Mouse (Mus musculus) heart, embryonic 10.5 days (tissue): ENCODE measurements around the gene Spib. TPM values are rescaled to one million over a fixed set of nuclear protein-coding genes. Genes with fewer than 3 reads are reported as not detected.

ENCODE experiments used
- DNase-seq: peaks from one replicate; pipeline ENCODE4 v3.0.0-alpha.2; 2017; ENCODE audit warnings: low spot score
- H3K27ac ChIP-seq: fragments of 300-500 bp; sonication (generic); 2 replicates; pipeline ENCODE4 v1.5.1; 2016; ENCODE audit warnings: mild to moderate bottlenecking
- H3K27me3 ChIP-seq: fragments of 300-500 bp; sonication (generic); 2 replicates; pipeline ENCODE4 v1.6.1; 2016; ENCODE audit warnings: mild to moderate bottlenecking; ENCODE audit not compliant: poor library complexity, insufficient read depth, severe bottlenecking
- H3K36me3 ChIP-seq: fragments of 300-500 bp; sonication (generic); 2 replicates; pipeline ENCODE4 v1.6.1; 2016; ENCODE audit warnings: mild to moderate bottlenecking, moderate library complexity
- H3K4me1 ChIP-seq: fragments of 300-500 bp; sonication (generic); 2 replicates; pipeline ENCODE4 v1.6.1; 2016; ENCODE audit warnings: mild to moderate bottlenecking
- H3K4me3 ChIP-seq: fragments of 300-500 bp; sonication (generic); 2 replicates; pipeline ENCODE4 v1.5.1; 2016; ENCODE audit warnings: mild to moderate bottlenecking, moderate library complexity
- H3K9me3 ChIP-seq: fragments of 300-500 bp; sonication (generic); 2 replicates; pipeline ENCODE4 v1.6.1; 2016; ENCODE audit warnings: mild to moderate bottlenecking, moderate library complexity
- WGBS: fragments of 180-500 bp; shearing (Covaris S2); methylation state at CpG from one replicate; pipeline ENCODE4 v1.1.7; 2016; 5-methylcytosine and 5-hydroxymethylcytosine counted together
- polyA plus RNA-seq: library from polyadenylated mRNA; unstranded; fragments of >200 nt; fragmentation: Nextera tagmentation; extraction: Ambion mirVana; gene quantifications from 2 replicates; pipeline ENCODE4 v1.2.1, GENCODE M21; 2016

Spib gene
- polyA plus RNA-seq, result 0.12 and 0.15 TPM in 2 replicates

DNA sequence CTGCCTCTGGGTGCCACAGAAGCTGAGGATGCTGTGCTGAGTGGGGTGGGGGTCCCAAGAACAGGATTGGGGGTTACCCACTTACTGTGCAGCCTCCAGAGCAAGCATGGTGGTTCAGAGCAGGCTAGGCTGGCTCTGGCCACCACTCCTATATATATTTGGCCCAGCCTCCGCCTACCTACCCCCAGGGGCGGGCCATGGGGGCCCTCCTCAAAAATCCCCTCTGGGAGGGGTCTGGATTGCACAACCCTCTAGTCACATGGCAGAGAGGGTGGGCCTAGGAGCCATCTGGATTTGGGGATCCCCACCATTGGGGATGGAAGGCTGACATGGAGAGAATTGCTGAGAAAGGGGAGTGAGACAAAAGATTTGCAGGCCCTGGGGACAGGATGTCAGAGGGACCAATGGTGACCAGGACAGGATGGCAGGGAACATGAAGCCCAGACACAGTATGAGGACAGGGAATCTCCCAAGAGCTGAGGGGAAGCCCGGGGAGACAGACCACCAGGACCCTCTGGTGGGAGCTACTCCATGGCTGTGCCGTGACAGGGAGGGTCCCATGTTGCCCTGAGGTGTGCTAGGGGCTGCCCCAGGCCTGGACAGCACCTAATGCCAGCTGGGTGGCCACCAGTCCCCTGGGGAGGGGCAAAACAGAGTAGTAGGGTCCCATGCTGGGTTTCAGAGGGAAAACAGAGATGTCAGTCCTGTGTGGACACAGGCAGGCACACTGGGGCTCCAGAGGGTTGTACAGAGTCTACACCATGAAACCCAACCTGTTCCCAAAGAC, at the start of gene Spib:
Gene Spib (minus strand): TSS at position 126 of the 787 bp plus-strand sequence.
- no peak within 1 kb of the TSS for H3K4me3 ChIP-seq
- peaks cover 50% of the 10 kb centered on the region for H3K36me3 ChIP-seq
- no peaks in the 10 kb centered on the region for H3K9me3 ChIP-seq
- peaks cover 36% of the 10 kb centered on the region for H3K27me3 ChIP-seq
- WGBS, result 82% methylated on average over 4 of the region's 4 CpGs
- no peak for DNase-seq
- H3K27ac ChIP-seq, result no peak within 1 kb of the TSS
- H3K4me1 ChIP-seq, result peaks cover 17% of the 10 kb centered on the region

DNA sequence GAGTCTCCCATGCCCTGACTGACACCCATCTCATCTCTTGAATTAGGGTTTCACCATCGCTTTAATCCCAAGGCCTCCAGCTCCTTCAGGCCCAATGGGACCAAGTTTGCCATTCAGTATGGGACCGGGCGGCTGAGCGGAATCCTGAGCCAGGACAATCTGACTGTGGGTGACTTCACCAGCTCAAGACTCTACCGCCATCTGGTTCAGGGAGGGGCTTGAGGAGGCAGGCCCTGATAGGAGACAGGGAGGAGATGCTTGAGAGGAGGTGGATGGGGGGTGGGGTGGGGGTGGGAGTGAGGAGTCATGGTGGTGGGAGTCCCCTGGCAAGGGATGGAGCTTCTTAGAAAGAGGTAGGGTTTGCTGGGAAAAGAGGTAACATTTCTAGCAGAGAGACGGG, 49.8 kb upstream of the Spib start:
- H3K4me1 ChIP-seq, result peaks cover 3% of the 10 kb centered on the region; the same call in 1 of the 2 replicates
- WGBS, result 47% methylated on average over 6 of the region's 6 CpGs
- H3K27me3 ChIP-seq, result peaks cover 30% of the 10 kb centered on the region
- no peaks in the 10 kb centered on the region for H3K36me3 ChIP-seq
- no peak overlapping the region for H3K4me3 ChIP-seq
- no peaks in the 10 kb centered on the region for H3K9me3 ChIP-seq
- no peak for DNase-seq
- no peak overlapping the region for H3K27ac ChIP-seq

DNA sequence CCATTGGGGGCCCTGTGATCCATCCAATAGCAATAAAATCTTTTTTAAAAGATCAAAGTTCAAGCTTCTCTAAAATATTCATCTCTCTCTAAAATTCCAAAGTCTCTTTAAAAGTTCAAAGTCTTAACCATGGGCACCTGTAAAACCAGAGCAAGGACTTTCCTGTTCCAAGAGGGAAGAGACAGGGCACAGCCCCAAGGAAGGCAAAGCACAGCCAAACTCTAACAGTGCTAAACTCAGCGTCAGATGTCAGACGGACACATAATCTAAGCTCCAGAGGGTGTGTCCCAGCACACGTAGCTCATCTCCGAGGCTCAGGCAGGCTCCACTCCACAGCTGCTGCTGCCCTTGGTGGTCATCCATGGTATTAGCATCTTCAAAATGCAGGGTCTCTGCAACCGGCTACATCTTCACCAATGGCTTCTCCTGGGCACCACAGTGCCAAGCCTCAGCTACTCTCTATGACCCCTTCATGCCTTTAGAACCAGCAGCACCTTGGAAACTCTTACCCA, 44.5 kb upstream of the Spib start:
- no peak overlapping the region for H3K27ac ChIP-seq
- H3K27me3 ChIP-seq, result peaks cover 5% of the 10 kb centered on the region; the same call in 1 of the 2 replicates
- H3K36me3 ChIP-seq, result no peaks in the 10 kb centered on the region
- no peaks in the 10 kb centered on the region for H3K9me3 ChIP-seq
- H3K4me1 ChIP-seq, result no peaks in the 10 kb centered on the region
- 37% methylated on average over 5 of the region's 5 CpGs for WGBS
- H3K4me3 ChIP-seq, result no peak overlapping the region
- no peak for DNase-seq

DNA sequence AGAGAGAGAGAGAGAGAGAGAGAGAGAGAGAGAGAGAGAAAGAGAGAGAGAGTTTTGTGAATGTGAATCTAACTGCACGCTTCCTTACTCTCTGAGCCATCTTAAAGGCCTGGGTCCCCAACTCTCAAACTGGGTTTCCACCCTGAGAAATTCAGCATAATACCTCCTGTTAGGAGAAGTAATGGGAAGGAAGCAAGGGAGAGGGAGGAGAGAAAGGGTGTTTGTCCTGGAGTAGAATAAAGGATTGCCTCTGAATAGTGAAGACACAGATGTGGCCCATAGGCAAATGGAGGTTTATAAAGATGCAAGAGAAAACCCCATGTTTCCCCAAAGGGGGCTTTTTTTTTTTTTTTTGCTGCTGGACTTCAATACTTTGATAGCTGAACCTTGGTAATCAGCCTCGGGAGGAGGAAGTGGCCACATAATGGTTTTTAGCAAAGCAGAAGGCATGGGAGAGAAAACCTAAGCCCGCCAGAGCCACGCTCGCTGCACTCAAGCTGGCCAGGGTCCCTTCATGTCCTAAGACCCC, 41.1 kb upstream of the Spib start:
- Histone ChIP-seq H3K4me1 (no peaks in the 10 kb centered on the region), H3K36me3 (no peaks in the 10 kb centered on the region), H3K4me3 (no peak overlapping the region), H3K27ac (no peak overlapping the region), H3K27me3 (peaks cover 5% of the 10 kb centered on the region; the same call in 1 of the 2 replicates), H3K9me3 (no peaks in the 10 kb centered on the region)
- WGBS, result 70% methylated on average over 5 of the region's 5 CpGs
- DNase-seq, result no peak

DNA sequence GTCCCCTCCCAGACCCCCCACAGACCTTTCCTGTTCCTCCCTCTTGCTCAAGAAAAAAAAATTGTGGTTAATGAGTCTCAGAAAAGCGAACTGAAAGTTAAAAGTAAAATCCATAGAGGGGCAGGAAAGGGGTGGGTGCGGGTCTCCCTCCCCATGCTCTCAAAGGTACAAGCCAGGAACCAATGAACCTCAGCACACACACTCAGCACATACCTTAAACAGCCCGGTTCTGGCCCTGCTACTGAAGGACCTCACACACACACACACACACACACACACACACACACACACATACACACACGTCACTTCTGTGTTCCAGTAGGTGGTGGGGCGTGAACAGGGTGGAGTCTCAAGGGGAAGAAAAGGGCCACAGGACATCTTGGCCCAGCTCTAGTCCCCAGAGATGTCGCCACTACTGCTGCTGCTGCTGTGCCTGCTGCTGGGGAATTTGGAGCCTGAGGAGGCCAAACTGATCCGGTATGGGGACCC, 40.4 kb upstream of the Spib start, which contains the start of gene Napsa:
Gene Napsa (plus strand): TSS at position 168 of the 489 bp plus-strand sequence.
- no peak for DNase-seq
- Histone ChIP-seq H3K4me3 (no peak within 1 kb of the TSS), H3K27me3 (peaks cover 5% of the 10 kb centered on the region; the same call in 1 of the 2 replicates), H3K36me3 (no peaks in the 10 kb centered on the region), H3K4me1 (no peaks in the 10 kb centered on the region), H3K9me3 (no peaks in the 10 kb centered on the region), H3K27ac (no peak within 1 kb of the TSS)
- WGBS, result 42% methylated on average over 7 of the region's 7 CpGs

DNA sequence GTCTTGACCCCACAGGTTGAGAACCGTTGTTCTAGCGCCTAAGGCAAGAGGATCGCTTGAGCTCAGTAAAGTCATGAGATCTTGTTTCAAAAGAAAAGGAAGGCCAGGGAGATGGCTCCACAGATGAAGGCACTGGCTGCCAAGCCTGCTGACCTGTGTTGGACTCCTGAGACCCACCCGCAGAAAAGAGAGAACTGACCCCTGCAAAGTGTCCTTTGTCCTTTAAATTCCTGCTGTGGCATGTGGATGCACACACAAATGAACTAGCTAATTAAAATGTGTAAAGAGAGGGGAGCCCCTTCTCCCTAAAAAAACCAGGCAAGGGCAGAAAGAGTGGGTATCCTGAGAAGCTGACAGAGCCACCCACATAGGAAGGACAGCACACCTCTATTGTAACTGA, 39.9 kb upstream of the Spib start:
- H3K27ac ChIP-seq, result no peak overlapping the region
- no peak overlapping the region for H3K4me3 ChIP-seq
- H3K27me3 ChIP-seq, result peaks cover 5% of the 10 kb centered on the region; the same call in 1 of the 2 replicates
- WGBS, result 81% methylated on average over 4 of the region's 4 CpGs
- no peaks in the 10 kb centered on the region for H3K36me3 ChIP-seq
- no peaks in the 10 kb centered on the region for H3K9me3 ChIP-seq
- no peak for DNase-seq
- no peaks in the 10 kb centered on the region for H3K4me1 ChIP-seq

DNA sequence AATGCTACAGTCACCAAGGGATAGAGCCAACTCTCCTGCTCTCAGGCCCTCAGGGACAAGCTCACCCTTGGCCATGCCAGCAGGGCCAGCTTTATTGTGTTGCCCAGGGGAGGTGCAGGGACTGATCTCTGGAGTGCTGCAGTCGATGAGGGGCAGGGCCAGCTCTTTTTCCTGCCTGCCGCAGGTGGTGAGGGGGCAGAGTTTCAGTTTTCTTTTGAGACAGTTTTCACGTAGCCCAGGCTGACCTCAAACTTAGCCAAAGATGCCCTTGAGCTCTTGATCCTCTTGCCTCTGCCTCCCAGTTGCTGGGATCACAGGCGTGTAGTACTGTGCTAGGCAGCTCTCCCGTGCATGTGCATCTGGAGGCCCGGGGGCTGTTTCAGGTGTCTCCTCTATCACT, 39.1 kb upstream of the Spib start:
- no peak for DNase-seq
- Histone ChIP-seq H3K4me3 (no peak overlapping the region), H3K9me3 (no peaks in the 10 kb centered on the region), H3K27me3 (peaks cover 7% of the 10 kb centered on the region; the same call in 1 of the 2 replicates), H3K4me1 (no peaks in the 10 kb centered on the region), H3K36me3 (no peaks in the 10 kb centered on the region), H3K27ac (no peak overlapping the region)
- 72% methylated on average over 6 of the region's 6 CpGs for WGBS

DNA sequence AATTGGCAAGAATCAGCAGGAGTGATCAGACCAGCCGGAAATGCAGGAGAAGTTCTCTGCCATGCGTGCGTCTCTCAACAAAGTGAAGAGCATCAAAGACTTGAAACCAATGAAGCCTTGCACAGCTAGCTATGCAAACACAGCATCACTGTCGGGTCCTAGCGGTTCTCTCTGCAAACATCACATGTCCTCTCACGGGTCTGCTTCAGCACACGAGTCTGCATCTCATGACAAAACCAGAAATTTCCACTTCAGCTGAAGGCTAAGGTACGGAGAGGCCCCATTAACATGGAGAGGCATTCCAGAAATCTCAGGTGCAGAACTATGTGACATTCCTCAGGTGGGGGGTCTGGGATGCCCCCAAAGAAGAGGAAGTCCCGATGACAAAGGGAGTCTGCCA, 36.9 kb upstream of the Spib start:
- no peak for DNase-seq
- WGBS, result 71% methylated on average over 9 of the region's 9 CpGs
- H3K27ac ChIP-seq, result no peak overlapping the region
- H3K9me3 ChIP-seq, result no peaks in the 10 kb centered on the region
- no peak overlapping the region for H3K4me3 ChIP-seq
- H3K36me3 ChIP-seq, result no peaks in the 10 kb centered on the region
- H3K27me3 ChIP-seq, result peaks cover 15% of the 10 kb centered on the region; the same call in 1 of the 2 replicates
- no peaks in the 10 kb centered on the region for H3K4me1 ChIP-seq

DNA sequence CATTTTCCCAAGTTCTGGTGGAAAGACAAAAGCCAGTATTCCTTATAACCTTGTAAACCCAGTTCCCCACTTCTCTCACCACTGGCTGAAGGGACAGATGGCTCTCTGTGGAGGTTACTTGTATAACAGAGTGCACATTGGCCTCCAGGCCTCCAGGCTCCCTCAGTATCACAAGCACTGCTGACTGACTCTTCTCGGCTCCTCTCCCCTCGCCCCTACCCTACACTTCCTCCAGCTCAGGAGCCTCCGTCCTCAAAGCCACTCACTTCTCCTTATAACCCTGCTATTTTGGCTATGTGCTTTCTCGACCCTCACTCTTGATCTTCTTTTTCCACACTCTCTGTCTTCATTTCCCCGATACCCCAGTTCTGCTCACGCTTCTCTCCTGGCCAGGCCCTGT, 33.5 kb upstream of the Spib start:
- no peaks in the 10 kb centered on the region for H3K36me3 ChIP-seq
- H3K27me3 ChIP-seq, result peaks cover 9% of the 10 kb centered on the region; the same call in 1 of the 2 replicates
- DNase-seq, result no peak
- H3K27ac ChIP-seq, result no peak overlapping the region
- no peak overlapping the region for H3K4me3 ChIP-seq
- WGBS, result 58% methylated on average over 6 of the region's 6 CpGs
- no peaks in the 10 kb centered on the region for H3K4me1 ChIP-seq
- H3K9me3 ChIP-seq, result no peaks in the 10 kb centered on the region

DNA sequence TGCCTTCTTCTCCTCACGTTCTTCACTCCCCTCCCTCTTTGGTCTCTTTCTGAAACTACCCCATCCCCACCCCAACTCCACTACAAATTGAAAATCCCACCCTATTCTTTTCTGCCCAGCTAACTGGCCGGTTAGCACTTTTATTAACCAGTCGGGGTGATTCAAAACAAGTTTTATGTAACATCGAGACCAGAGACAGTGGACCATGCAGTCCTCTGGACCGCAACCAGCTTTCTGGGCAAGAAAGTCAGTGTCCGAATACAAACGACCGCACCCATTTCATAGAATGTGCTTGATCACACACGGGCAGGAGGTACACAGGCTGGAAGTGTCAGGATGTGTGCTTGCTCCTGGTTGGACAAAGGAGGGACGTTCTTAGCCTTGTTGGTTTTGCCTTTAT, 32.6 kb upstream of the Spib start:
- WGBS, result 76% methylated on average over 10 of the region's 10 CpGs
- Histone ChIP-seq H3K27me3 (peaks cover 9% of the 10 kb centered on the region; the same call in 1 of the 2 replicates), H3K27ac (no peak overlapping the region), H3K9me3 (no peaks in the 10 kb centered on the region), H3K4me3 (no peak overlapping the region), H3K4me1 (no peaks in the 10 kb centered on the region), H3K36me3 (no peaks in the 10 kb centered on the region)
- no peak for DNase-seq

DNA sequence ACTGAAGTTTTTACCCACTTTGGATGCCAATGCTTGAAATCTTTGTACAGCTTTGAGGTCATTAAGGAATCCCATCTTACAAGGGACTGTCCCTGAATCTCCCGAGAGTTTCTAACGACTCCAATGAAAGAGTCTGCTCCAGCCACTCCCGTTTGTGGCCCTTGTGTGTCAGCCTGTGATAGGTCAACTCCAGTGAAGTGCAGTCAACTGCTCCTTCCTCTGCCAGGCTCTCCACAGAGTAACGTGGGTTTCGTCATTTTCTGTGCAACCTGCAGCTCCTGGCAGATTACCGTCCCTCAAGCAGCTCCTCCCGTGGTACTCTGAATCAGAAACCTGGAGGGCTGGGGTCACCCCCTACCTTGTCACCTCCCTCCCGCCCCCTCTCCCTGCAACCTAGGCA, 31.4 kb upstream of the Spib start:
- Histone ChIP-seq H3K27me3 (peaks cover 12% of the 10 kb centered on the region; the same call in 1 of the 2 replicates), H3K4me1 (no peaks in the 10 kb centered on the region), H3K27ac (no peak overlapping the region), H3K4me3 (no peak overlapping the region), H3K9me3 (no peaks in the 10 kb centered on the region), H3K36me3 (no peaks in the 10 kb centered on the region)
- DNase-seq, result no peak
- WGBS, result 41% methylated on average over 8 of the region's 8 CpGs

DNA sequence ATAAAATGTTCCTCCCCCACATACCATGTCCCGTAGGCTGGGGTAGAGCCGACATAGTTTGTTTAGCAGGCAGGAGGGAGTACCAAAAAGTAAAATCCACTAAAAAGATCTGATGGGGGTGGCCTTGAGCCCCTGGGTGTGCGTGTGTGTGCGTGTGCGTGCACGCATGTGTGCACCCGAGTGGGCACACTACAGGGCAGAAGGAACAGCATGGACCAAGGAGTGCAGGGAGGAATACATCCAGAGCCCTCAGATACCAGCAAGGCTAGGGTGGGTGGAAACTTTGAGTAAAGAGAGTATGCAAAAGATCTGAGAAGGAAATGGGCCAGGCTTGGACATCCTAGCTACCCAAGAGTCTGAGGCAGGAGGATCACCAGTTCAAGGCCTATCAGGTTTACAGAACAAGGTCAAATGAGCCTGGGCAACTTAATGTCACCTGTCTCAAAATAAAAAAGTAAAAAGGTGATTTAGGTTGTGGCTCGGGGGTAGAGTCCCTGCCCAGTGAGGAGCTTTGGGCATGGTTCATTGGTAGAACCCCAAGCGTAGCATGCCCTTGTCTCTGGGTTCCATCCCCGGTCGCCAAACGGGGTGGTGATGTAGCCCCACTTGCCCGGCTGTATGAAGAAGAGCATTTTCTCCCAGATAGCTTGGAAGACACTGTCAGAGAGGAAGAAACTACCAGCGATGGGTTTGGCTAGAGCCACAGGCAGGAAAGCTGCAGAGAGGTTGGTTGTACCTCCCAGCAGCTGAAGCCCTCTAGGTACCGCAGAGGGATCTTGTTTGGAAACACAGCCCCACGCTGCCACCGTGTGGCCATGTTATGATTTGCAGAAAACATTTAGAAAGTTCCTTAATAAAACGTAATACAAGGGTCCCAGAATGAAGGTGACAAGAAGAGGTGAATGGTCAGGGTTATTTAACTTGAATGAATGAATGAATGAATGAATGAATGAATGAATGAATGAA, 28.8 kb upstream of the Spib start:
- H3K27me3 ChIP-seq, result 0 out of 2 replicates have a peak, but pooled peaks cover 10% of the 10 kb centered on the region
- no peak overlapping the region for H3K27ac ChIP-seq
- H3K9me3 ChIP-seq, result no peaks in the 10 kb centered on the region
- no peak overlapping the region for H3K4me3 ChIP-seq
- 52% methylated on average over 18 of the region's 18 CpGs for WGBS
- DNase-seq, result no peak
- H3K36me3 ChIP-seq, result no peaks in the 10 kb centered on the region
- no peaks in the 10 kb centered on the region for H3K4me1 ChIP-seq
